Mouse (Mus musculus): ENCODE data around the gene Rgmb.

Rgmb gene

DNA sequence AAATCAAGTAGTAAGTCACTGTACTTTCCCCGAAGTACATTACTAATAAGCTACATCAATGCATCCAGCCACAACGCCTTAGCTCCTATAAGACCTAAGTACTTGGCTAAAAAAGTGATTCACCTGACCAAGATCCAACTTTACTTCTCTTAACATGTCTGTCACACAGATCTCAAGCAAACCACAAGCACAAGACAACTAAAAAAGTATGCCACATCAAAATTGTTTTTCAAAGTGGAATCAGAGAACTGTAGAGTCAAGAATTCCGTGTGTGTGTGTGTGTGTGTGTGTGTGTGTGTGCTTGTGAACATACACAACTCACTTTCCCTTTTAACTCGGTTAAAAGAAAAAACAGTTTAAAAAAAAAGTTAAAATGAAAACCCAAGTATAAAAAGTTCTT lies 9.1 kb downstream of the Rgmb start:
- DNase-seq = no peak

GRCm38 (mm10) chr17:15820761-15821160 lies 10.1 kb downstream of the Rgmb start:
- no peak for DNase-seq

- no peak for DNase-seq
Measured at GRCm38 (mm10) chr17:15820146-15820545, 10.7 kb downstream of the Rgmb start.

DNA sequence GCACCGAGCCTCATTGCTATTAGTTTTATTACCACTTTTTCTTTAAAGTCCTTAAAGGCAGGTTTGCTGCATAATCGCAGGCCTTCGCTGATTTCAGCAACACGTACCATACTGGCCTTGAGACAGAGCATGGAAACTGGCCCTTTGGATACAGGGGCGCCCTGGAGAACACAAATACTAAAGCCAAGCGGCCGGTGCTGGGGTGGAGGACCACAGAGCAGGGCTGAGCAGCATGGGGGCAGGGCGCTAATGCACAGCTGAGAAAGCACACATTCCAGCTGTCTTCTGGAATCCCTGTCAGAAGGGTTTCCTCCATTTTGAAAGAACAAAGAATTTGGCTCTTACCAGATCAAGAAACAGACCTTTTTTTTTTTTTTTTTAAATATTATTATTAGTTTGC lies 12.5 kb downstream of the Rgmb start:
- no peak for DNase-seq

DNA sequence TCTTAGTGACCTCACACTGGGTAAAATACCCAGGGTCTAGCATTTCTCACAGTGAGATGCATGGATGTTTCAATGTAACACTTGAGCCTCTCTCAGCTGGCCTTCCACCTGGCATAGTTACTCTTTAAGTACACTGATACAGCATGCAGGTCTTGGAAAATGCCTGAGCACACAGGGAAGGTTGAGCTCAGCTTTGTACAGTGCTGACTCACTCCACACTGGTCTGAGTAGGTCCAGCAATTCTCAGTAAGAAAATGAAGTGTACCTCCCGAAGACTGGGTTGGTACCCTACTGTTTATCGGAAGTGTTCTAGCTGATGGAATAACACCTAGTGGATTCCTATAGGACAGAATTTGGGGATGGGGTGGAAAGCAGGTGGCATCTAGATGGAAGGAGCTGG lies 13.2 kb downstream of the Rgmb start:
- no peak for DNase-seq

- no peak for DNase-seq
Measured at GRCm38 (mm10) chr17:15817096-15817450, 13.8 kb downstream of the Rgmb start.

- no peak for DNase-seq
Measured at GRCm38 (mm10) chr17:15816379-15817095, 14.3 kb downstream of the Rgmb start.

DNA sequence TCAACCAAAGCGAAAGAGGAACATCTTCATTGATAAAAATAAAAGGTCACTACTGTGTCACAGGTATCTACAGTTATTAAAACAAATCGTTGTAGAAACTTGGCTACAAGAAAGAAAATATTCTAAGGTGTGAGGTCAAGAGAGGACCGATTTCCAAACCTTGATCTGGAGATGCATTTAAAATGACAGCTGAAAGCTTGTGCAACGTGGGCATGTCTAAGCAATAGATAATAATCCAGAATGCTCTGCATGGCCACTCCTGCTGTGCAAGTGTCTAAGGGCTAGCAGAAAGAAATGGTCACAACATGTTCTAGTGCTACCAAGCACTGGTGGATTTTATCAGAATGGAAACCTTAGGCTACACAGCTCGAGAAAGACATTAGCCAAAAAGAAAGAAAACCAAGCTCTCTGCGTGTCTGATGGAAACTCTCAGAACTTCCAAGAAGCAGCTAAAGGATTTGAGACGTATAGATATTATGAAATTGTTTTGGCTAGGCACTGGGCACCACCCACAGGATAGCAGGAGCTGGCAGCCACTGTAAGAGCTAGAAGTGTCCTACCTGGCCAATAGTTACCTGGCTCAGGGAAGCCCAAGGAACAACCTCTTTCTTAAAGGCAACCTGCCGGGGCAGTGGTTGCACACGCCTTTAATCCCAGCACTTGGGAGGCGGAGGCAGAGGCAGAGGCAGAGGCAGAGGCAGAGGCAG lies 15.4 kb downstream of the Rgmb start:
- no peak for DNase-seq

- no peak for DNase-seq
Measured at GRCm38 (mm10) chr17:15813658-15814212, 17.1 kb downstream of the Rgmb start.

DNA sequence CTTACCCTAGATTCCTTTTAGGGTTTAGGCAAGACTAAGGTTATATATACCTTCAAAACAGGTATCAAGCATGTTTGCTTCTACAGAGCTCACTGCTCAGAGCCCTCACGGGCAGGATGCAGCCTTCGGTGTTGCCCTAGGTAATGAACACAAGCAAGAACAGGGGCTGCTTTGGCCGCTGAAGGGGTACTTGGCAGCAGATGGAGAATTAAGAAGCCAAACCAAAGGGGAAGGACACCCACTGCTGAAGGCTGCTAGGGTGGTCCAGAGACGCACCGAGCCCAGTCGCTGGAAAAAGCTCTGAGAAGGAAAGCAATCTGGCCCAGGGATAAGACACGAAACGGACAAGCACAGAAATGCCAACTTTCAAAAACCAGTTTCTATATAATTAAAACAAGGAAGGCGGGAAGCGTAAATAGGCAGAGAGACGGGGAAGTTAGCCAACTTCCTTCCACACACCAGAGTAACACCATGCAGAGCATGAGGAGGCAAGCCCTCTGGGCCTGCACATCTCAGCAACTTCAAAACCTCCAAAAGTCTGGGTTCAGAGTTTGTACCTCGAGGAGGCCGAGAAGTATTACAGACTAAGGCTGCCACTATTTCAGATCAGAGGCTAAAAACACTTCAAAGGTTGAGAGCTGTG lies 18.6 kb downstream of the Rgmb start:
- no peak for DNase-seq

GRCm38 (mm10) chr17:15809949-15810348 lies 20.9 kb downstream of the Rgmb start:
- DNase-seq = no peak

- DNase-seq = no peak
Measured at GRCm38 (mm10) chr17:15808468-15809374, 22.1 kb downstream of the Rgmb start.

DNA sequence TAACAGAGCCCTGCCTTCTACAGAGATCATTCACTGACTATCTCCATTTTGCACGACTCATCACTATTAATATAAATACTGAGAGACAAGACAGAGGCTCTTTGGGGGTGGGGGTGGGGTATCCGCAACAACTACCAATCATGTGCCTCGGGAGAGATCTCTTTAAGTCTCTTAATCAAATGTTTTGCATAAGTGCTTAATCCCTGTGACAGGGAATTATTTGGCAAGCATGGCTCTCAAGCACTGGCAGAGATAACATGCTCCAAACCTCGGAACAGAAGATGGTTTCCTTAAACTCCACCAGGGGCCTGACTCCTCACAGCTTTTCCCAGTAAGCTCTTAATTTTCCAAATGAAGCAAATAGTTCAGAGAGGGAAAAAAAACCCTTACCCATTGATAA lies 22.8 kb downstream of the Rgmb start:
- no peak for DNase-seq

- no peak for DNase-seq
Measured at GRCm38 (mm10) chr17:15807295-15807984, 23.4 kb downstream of the Rgmb start.

GRCm38 (mm10) chr17:15804008-15804812 lies 26.6 kb downstream of the Rgmb start:
- DNase-seq = no peak

DNA sequence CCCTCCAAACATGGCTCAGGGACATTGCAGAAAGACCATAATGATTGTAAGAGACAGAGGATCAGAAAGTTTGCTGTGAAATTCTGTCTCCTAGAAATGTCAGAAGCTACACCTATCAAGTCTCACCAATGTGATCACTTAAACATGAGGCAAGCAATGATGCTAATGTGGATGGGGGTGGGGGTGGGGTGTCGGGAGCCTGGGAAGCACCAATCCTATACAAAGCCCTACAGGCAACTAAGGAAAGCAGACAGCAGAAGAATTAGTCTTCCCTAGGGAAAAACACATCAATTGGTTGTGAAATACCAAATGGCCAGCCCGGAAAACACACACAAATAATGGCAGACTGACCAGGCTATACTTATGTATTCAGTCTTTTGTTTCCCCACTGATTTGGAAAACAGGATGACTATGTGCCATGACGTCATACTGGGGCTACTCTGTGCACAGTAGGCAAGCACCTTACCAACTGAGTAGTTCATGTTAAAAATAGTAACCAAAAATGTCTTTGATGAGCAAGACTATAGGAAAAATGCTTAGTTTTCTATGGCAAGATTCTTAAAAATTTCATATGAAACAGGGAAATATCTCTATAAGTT lies 31.5 kb downstream of the Rgmb start:
- DNase-seq = no peak

- no peak for DNase-seq
Measured at GRCm38 (mm10) chr17:15790716-15791115, 40.1 kb downstream of the Rgmb start.

DNA sequence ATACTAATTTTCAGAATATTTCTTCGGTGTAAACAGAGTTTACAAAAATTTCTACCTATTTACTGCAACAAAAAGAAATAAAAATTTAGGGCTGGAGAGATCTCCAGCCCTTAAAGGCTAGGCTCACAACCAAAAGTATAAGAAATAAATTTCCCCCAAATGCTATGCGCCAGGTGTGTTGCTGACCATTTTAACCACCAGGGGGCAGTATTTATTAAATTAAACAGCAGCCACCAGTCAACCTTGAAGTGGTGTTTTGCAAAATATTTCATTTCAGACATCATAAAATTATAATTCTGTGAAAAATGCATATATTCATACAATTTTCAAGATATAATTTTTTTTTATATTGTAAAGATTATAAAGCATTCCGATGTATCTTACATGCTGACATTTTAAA lies 43.8 kb downstream of the Rgmb start:
- DNase-seq = no peak

GRCm38 (mm10) chr17:15777979-15778378 lies 52.9 kb downstream of the Rgmb start:
- DNase-seq = no peak

DNA sequence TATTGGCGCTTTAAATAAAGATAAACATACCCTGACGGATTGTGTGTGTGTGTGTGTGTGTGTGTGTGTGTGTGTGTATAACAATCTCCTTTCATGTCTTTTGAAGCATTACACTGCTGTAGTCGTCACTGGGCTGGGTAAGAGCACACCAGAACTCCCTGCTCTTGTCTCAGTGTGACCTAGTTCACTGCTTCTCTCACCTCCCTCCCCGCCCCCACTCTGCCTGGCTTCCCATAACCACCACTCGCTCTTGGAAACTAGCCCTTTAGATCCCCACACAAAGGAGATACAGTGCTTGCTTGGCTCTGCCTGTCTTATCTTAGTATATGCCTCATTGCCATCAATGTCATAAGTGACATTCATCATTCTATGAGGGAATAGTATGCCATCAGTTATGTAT lies 54.5 kb downstream of the Rgmb start:
- no peak for DNase-seq
